Mouse (Mus musculus): ENCODE measurements around the gene Zfp57.

DNA sequence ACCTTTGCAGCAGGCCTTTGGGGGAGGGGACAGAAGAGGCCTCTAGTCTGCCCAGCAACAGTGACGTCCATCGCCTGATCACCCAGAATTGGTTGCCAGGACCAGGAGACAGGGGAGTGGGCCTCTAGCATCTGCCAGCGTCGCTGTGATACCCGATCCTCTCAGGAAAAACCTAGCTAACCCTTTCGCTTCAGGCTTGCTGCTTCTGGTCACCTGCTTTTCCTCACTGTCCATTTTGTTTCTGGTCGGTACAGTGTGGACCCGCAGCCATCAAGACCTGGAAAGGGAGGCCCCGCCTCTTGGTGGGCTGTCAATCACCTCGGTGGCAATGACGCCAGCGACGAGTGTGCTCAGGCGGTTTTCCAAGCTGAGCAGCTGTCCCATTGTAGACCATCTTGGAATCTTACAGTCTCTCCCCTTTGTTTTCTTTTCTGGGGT is 27.7 kb downstream of the Zfp57 start:
- no peak for TF ChIP-seq CTCF (IDR thresholded peaks at IDR 0.05; ENCODE audit: control insufficient read depth, insufficient read depth, insufficient replicate concordance, low read depth, low read length)
- TF ChIP-seq POLR2A (IDR thresholded peaks at IDR 0.05; ENCODE audit: control insufficient read depth, low read depth, low read length), result no peak
